Mouse (Mus musculus) kidney, adult 2 months (tissue): ENCODE results near the gene Mb.

Source experiments
- CTCF ChIP-seq: fragments of 200-500 bp; conservative IDR thresholded peaks from 2 replicates; pipeline ENCODE4 v1.5.1; 2011; ENCODE audit warnings: low read depth, mild to moderate bottlenecking, control low read depth, low read length, moderate library complexity, mixed read lengths; ENCODE audit not compliant: insufficient read depth, insufficient read length
- POLR2A ChIP-seq: fragments of 200-500 bp; IDR thresholded peaks from one replicate; pipeline ENCODE4 v1.6.1; 2011; ENCODE audit warnings: low read depth, low read length, control low read depth

GRCm38 (mm10) chr15:77054611-77055175 lies 4.2 kb upstream of the Mb start:
- no peak for TF ChIP-seq CTCF
- no peak for TF ChIP-seq POLR2A
